Mouse (Mus musculus): ENCODE measurements around the gene Cyp4f15.
A peak's percentile ranks its signal among the peaks of the same experiment; 100 is the strongest.
"Not testable (repeated sequence)": the region's sequence is repeated elsewhere in the genome, so short reads cannot be mapped to it uniquely, and the experiment has no call there.

Gene Cyp4f15

GRCm38 (mm10) chr17:32685048-32685750 is at the start of gene Cyp4f15:
Gene Cyp4f15 (plus strand): TSS chr17:32685627.
- peak; percentile 11 for DNase-seq

- DNase-seq, result no peak
These were observed 49.1 kb upstream of the Cyp4f15 start for GRCm38 (mm10) chr17:32636341-32636740.

DNA sequence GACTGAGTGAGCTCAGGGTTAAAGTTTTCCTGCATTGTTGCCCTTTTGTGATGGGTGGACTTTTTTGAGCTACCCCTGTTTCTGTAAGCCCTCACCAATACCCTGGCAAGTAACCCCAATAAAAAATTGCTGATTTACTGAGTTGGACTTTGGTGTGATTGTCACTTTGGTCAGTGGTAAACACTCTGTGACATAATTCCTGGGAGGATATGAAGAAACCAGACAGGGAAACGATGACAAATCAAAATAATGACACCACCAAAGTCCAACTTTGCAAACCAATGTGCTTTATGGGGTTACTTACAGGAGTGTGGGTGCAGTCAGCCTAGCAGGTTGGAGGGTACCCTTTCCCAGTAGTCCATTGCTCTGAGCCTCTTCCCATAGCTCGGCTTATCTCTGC is 48.3 kb upstream of the Cyp4f15 start:
- DNase-seq, result no peak

DNA sequence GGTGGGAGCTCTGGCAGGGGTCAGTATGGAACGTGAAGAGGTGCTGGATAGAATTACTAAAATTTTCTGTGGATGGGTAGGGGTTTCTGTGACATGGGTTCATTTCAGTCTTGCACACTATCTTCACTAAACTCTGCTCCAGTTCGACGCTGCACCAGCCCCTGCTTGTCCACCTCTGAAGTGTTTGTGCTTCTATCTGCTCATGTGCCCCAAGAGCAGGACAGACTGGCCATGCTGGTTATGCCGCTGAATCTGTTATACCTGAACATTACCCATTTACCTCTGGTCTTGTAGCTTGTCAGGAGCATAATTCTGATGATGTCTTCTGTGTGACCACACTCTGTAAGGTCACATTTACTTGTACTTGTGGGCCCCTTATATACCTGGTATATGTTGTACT is 38.8 kb upstream of the Cyp4f15 start:
- no peak for DNase-seq

DNA sequence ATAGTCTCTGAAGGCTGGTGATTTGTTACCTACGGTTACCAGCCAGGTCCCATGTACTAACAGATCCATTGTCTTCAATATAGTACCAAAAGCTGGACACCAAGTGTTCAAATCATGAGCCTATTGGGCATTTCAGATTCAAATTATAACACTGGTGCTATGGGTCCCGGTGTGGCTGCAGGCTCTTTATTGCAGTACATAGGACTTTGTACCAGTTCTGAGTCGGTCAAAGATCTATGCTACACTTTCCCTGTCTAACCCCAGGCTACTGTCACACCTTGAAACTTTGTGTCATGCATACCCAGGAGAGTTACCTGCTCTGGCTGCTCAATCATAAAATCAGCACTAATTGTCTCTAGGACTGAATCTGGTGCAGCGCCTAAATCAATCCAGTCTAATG is 31.6 kb upstream of the Cyp4f15 start:
- no peak for DNase-seq

DNA sequence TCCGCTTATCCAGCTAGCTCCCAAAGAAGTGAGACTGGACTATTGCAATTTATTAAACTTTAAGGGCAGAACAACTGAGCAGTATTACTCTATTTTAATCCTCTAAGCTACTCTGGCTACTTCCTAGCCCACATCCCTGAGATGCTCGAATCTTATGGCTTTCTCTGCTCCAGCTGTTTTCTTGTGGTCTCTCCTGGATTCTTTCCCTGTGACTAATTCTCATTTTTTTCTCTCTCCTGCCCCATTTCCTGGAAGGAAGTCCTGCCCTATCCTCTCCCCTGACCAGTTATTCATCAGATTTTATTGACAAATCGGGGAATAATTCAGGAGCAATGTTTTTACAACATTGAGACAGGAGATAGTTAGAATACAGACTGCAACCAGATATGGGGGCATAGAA is 28.4 kb upstream of the Cyp4f15 start:
- no peak for DNase-seq

- no peak for DNase-seq
These were observed 27.2 kb upstream of the Cyp4f15 start for GRCm38 (mm10) chr17:32658246-32658645.

DNA sequence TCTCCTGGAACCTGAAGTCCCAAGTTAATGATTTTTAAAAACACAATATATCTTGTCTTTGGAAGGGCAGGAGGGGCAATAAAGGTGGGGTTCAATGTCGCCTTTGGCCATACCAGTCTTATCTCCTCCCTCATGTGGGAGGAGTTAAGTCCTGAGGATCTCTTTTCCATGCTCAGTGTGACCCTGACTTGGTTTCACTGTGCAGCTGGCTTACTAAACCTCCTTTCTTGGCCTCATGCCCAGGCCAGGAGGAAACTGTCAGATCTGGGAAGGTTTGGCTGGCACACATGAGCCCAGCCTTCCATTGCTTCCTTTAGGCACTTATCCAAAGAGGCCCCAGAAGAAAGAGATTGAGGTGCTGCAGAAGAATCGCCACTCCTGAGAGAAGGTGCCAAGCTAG is 26.7 kb upstream of the Cyp4f15 start, which contains the start of gene Cyp4f40:
TSS of gene Cyp4f40 (plus strand) at position 189 of the 400 bp plus-strand sequence.
- no peak for DNase-seq

DNA sequence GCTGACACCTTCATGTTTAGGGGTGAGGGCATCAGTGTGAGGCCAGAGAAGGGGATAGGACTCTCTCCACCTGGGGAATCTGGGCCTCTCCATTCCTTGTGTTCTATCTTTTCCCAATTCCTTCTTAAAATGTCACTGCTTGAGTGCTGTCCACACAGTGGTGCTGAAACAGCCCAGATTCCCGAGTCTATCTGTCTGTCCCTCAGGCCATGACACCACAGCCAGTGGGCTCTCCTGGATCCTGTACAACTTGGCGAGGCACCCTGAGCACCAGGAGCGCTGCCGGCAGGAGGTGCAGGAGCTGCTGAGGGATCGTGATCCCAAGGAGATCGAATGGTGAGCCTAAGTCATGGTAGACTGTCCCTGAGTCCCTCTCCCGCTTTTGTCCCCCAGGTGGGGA is 11.5 kb upstream of the Cyp4f15 start:
- DNase-seq, result no peak

GRCm38 (mm10) chr17:32676040-32676635 is 9.3 kb upstream of the Cyp4f15 start:
- no peak for DNase-seq

DNA sequence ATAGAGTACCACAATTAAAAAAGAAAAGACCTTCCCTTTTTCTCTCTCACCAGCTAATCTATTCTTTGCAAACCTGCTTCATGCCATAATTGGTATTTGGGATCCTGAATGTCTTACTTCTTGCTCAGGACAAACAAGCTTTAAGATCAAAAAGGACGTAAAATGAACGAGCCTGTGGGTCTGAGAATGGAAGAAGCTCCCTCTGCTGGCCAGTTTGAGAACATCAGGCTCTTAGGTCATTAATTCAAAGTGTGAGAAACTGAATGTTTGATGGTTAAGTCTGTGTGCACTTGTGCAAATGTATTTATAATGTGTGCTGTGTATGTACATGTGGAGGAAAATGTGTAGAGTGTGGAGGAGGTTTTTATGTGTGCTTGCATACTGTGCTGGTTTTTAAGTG is 5.0 kb upstream of the Cyp4f15 start:
- DNase-seq, result no peak

- no peak for DNase-seq
These were observed 1.3 kb downstream of the Cyp4f15 start for GRCm38 (mm10) chr17:32686722-32687121.

DNA sequence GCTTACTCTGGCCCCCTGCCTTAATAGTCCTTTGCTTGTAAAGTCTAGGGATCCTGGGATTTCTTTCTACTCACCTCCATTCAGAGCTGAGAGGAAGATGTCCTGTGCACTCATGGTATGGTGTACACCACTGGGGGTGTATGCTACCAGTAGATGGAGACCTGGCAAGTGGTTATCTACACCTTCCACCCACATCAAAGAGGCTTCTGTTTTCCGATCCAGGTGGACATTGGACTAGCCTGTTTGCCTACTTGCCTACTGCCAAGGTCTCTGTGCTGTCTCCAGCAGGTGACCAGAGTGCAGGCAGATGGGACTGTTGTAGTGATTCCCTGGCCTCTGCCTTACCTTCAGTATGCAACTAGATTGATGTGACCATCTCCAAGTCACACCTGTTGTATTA is 5.5 kb downstream of the Cyp4f15 start:
- no peak for DNase-seq

DNA sequence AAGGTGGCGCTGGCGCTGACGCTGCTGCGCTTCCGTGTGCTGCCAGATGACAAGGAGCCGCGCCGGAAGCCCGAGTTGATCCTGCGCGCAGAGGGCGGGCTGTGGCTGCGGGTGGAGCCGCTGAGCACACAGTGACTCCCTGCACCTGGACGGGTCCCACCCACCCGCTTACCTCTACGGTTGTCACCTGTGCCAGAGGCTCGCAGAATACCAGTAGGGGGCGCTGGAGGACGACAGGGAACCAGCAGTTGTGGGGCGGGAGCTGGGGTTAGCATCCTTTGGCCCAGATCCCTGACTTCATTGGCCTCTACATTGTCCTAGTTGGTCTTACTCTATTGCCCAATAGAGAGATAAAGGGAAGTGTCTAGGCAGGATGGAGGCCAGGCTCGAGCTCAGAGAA is 17.4 kb downstream of the Cyp4f15 start:
- DNase-seq, result no peak

DNA sequence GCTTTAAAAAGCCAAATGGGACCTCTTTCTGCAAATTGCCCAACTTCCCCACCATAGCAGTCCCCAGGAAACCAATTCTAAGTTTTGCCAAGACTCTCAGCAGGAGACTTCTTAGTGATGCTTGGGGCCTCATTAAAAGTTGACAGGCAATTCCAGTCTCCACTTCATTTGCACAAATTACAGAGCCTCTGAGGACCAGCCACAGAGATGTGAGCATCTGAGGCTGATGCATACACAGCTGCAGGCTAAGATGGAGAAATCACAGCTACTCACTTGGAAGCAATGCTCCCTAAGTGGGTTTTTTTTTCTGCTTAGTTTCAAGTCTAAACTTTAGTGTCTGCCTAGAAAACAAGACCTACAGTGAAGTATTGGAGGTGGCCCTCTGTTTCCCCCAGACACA is 25.1 kb downstream of the Cyp4f15 start:
- DNase-seq, result not testable (repeated sequence)

DNA sequence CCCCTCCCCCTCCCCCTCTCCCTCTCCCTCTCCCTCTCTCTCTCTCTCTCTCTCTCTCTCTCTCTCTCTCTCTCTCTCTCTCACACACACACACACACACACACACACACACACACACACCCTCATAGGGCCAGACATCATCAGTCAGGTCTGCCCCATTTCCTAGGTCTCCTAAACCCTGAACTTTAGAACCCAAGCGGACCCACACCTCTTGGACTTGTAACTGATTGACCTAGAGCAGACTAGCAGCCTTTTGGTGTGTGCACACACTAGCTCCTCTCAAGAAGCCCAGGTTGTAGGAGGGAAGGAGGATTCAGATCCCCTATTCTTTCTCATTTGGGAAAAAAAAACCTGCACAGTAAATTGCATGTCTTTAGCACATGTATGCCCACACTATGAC is 36.7 kb downstream of the Cyp4f15 start:
- not testable (repeated sequence) for DNase-seq

DNA sequence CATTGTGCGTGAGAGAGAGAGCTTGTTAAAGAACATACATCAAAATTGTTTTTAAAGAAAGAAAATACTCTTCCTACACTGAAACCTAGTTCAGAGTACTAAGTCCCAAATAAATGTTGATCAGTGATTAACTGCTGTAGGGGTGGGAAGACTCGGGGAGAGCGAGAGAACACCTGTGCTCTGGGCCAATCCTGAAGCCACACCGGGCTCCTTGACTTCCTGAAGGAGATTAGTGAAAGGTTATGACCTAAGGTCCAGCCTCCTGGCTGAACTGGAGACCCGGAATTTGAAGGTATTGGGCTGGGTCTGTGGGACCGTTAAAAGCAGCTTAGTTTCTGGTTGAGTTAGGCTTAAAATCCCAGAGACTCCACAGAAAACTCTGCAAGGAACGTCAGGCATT is 37.3 kb downstream of the Cyp4f15 start:
- no peak for DNase-seq

DNA sequence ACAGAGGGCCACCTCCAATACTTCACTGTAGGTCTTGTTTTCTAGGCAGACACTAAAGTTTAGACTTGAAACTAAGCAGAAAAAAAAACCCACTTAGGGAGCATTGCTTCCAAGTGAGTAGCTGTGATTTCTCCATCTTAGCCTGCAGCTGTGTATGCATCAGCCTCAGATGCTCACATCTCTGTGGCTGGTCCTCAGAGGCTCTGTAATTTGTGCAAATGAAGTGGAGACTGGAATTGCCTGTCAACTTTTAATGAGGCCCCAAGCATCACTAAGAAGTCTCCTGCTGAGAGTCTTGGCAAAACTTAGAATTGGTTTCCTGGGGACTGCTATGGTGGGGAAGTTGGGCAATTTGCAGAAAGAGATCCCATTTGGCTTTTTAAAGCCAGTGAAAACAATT is 40.9 kb downstream of the Cyp4f15 start:
- DNase-seq, result not testable (repeated sequence)

DNA sequence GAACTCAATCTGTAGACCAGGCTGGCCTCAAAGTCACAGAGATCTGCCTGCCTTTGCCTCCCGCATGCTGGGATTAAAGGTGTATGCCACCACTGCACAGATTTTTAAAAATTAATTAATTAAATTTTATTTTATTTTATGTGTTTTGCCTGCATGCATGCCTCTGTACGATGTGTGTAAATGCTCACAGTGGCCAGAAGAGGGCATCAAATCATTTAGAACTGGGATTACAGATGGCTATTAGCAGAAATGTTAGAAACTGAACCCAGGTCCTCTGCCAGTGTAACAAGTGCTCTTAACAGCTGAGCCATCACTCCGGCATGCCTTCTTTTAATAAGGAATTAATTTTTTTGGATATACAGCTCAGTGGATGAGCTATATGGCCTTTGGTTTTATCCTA is 43.6 kb downstream of the Cyp4f15 start:
- no peak for DNase-seq

DNA sequence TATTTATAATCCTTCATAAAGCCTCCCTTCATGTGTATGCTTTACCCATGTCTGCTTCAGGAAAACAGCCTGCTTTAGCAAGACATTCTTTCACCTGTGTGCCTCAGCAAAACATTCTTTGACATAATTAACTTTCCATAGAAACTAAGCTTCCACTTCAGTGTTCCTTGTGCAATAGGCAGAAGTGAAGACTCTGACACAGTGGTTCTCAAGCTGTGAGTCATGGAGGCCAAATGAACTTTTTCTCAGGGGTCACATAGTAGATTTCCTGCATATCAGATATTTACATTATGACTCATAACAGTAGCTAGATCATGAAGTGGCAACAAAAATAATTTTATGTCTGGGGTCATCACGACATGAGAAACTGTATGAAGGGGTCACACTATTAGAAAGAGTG is 53.0 kb downstream of the Cyp4f15 start:
- DNase-seq, result no peak

GRCm38 (mm10) chr17:32741057-32741456 is 55.6 kb downstream of the Cyp4f15 start:
- no peak for DNase-seq

GRCm38 (mm10) chr17:32750611-32751010 is 65.2 kb downstream of the Cyp4f15 start:
- DNase-seq, result no peak

All from cerebellum, adult 9-11 months (tissue).